Mouse (Mus musculus) embryo, embryonic 11 days (tissue): ENCODE results near the gene Cfap52.

ENCODE experiments used
- DNase-seq: peaks from one replicate; pipeline ENCODE4 v3.0.0-alpha.2; 2015

Cfap52 gene

GRCm38 (mm10) chr11:67925000-67925399 is 40.5 kb downstream of the Cfap52 start:
- no peak for DNase-seq

GRCm38 (mm10) chr11:67923720-67924119 is 41.7 kb downstream of the Cfap52 start:
- no peak for DNase-seq

- peak; percentile 90 for DNase-seq
These were observed 42.7 kb downstream of the Cfap52 start for GRCm38 (mm10) chr11:67922755-67923125.

- peak; percentile 82 for DNase-seq
These were observed 43.4 kb downstream of the Cfap52 start, which contains the start of gene Usp43 for GRCm38 (mm10) chr11:67921827-67922754. Usp43 (minus strand) TSS chr11:67922153.

- peak; percentile 70 for DNase-seq
These were observed 44.2 kb downstream of the Cfap52 start for GRCm38 (mm10) chr11:67921091-67921826.

- no peak for DNase-seq
These were observed 45.1 kb downstream of the Cfap52 start for GRCm38 (mm10) chr11:67920226-67920960.

GRCm38 (mm10) chr11:67919593-67919992 is 45.9 kb downstream of the Cfap52 start:
- no peak for DNase-seq

- no peak for DNase-seq
These were observed 48.3 kb downstream of the Cfap52 start for GRCm38 (mm10) chr11:67917126-67917525.

- DNase-seq: no peak
These were observed 54.4 kb downstream of the Cfap52 start for GRCm38 (mm10) chr11:67911074-67911473.

- no peak for DNase-seq
These were observed 61.7 kb downstream of the Cfap52 start for GRCm38 (mm10) chr11:67903756-67904155.

GRCm38 (mm10) chr11:67897064-67897560 is 68.3 kb downstream of the Cfap52 start:
- DNase-seq: peak; percentile 61

- DNase-seq: peak; percentile 18
These were observed 69.8 kb downstream of the Cfap52 start for GRCm38 (mm10) chr11:67895641-67896040.

- no peak for DNase-seq
These were observed 76.9 kb downstream of the Cfap52 start for GRCm38 (mm10) chr11:67888521-67888920.

- DNase-seq: no peak
These were observed 79.5 kb downstream of the Cfap52 start for GRCm38 (mm10) chr11:67885921-67886320.
